Mouse (Mus musculus) kidney, adult 8-10 months (tissue): ENCODE measurements around the gene Slc30a1.
A peak's percentile ranks its signal among the peaks of the same experiment; 100 is the strongest.

ENCODE experiments used
- DNase-seq, 2 experiments: peaks; one replicate each; pipeline ENCODE4 v3.0.0; 2022

Gene Slc30a1

GRCm38 (mm10) chr1:191945341-191945740 lies 38.8 kb downstream of the Slc30a1 start:
- DNase-seq, result no peak

DNA sequence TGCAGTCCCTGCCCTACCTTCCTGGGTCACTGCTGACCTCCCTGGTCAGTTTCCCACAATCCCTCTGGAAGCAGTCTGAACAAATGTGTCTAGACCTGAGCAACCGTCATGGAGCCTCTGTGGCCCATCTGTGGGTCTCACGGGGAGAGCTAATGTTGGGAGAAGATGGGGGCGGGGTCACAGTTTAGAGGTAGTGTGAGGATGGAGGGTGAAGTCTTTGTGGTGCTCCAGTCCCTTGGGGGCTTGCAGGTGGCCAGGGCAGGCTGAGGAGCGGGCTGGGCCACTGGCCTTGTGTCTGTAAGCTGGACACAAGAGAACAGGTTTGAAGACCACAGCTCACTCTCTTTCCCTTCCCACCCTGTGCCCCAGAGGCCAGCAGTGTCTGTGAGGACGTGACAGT lies 39.2 kb downstream of the Slc30a1 start:
- DNase-seq, result no peak

GRCm38 (mm10) chr1:191946261-191946660 lies 39.7 kb downstream of the Slc30a1 start:
- DNase-seq, result no peak

GRCm38 (mm10) chr1:191946835-191947234 lies 40.3 kb downstream of the Slc30a1 start:
- DNase-seq, result no peak

- no peak for DNase-seq
These were observed 41.2 kb downstream of the Slc30a1 start for GRCm38 (mm10) chr1:191947796-191948195.

- no peak for DNase-seq
These were observed 42.0 kb downstream of the Slc30a1 start for GRCm38 (mm10) chr1:191948600-191948999.

DNA sequence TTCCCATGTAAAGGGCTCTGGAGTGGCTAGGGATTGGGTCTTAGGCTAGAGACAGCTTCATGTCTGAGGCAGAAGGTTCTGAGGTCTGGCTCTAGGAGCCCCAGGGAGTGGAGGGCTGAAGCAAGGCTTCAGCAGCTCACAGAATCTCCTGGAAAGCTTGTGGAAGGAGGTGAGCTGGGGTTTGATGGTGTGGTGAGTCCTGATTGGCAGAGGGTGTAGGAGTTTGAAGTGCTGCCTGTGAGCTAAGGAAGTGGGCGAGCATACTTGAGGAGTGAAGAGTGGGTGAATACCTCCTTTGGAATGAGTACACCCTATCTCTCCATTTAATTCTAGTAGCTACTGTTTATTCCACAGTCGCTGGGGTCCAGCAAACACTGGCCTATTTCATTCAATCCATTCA lies 44.0 kb downstream of the Slc30a1 start:
- no peak for DNase-seq

GRCm38 (mm10) chr1:191952733-191953335 lies 46.3 kb downstream of the Slc30a1 start:
- DNase-seq, result no peak

DNA sequence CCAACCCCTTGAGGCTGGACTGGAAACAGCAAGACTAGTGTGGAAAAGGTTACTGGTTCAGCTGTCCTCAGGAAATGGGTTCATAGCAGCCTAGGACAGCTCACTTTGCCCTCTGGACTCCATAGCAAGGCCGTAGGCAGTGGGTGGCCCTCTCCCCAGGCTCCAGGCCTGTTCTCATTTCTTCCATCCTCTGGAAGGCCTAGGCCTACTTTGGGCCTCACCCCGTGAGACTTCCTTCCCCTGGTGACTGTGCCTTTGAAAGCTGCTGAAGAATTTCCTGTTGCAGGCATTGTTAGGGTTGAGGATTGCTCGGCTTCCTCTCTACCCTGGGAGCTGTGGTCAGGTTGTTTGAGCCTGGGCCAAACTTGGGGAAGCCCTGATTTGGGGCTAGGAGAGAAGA lies 48.5 kb downstream of the Slc30a1 start:
- peak in 1 of 2 experiments; percentile 53 for DNase-seq

GRCm38 (mm10) chr1:191956261-191956660 lies 49.7 kb downstream of the Slc30a1 start:
- peak; percentile 42 to 47 for DNase-seq

DNA sequence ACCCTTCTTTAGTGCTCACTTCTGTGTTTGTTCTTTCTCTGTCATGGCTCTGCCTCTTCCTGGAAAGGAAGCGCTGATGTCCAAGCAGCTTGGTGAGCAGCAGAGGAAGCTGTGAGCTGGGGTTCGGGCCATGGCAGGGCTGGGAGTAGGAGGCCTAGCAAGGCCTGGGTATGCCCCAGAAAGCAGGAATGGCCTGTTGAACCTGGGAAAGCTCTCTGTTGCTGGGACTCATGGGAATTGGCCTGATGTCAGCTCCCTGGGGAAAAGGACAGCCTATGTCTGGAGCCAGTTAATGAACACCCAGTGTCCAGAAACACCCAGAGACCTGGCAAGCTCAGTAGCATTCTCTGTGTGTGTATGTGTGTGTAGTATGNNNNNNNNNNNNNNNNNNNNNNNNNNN lies 50.3 kb downstream of the Slc30a1 start:
- peak; percentile 90 to 94 for DNase-seq

DNA sequence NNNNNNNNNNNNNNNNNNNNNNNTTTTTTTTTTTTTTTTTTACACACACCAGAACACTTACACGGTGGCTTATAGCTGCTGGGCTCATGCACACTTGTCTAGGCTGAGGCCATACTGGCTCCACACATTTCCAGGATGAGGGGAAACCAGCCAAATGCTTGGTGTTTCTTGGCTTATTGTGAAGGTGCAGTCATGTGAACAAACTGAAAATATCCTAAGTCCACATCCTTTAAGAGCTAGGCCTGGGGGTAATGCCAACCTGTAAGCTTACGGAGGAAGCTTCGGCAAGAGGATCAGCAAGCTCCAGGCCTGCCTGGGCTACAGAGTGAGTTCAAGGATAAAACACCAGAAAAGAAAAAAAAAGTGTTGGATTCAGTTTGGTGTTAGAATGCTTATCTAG lies 50.8 kb downstream of the Slc30a1 start:
- DNase-seq, result peak; percentile 72 to 83

DNA sequence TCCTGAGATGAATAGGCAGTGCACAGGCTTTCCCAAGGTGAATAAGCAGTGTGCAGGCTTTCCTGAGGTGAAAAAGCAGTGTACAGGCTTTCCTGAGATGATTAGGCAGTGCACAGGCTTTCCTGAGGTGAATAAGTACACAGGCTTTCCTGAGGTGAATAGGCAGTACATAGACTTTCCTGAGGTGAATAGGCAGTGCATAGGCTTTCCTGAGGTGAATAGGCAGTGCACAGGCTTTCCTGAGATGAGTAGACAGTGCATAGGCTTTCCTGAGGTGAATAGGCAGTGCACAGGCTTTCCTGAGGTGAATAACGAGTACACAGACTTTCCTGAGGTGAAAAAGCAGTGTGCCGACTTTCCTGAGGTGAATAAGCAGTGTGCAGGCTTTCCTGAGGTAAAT lies 54.4 kb downstream of the Slc30a1 start:
- no peak for DNase-seq
